Mouse (Mus musculus): Measurements from ENCODE around the gene C1ql1. TPM values are rescaled to one million over a fixed set of nuclear protein-coding genes. Genes with fewer than 3 reads are reported as not detected.
A peak's percentile ranks its signal among the peaks of the same experiment; 100 is the strongest.

The C1ql1 gene
- total and polyA plus RNA-seq, 2 experiments from 2014 or later, result 18.9 to 61.0 TPM

- H3K4me2 ChIP-seq (ENCODE audit: low read depth, low read length), result no peak overlapping the region
- ATAC-seq, result no peak
- WGBS, result 73% methylated on average over 4 of the region's 4 CpGs
Measured at GRCm38 (mm10) chr11:102918077-102918476, 28.4 kb downstream of the C1ql1 start.

GRCm38 (mm10) chr11:102915380-102915779 is 31.1 kb downstream of the C1ql1 start:
- H3K9ac ChIP-seq (replicated peaks; ENCODE audit: low read length), result no peak overlapping the region
- no peaks in the 10 kb centered on the region for H3K4me1 ChIP-seq (ENCODE audit: insufficient read depth, low read length)
- H3K36me3 ChIP-seq (ENCODE audit: insufficient read depth, low read length), result no peaks in the 10 kb centered on the region
- DNase-seq (ENCODE audit: low spot score) (no peak), ATAC-seq (no peak)
- no peak overlapping the region for H3K4me2 ChIP-seq (ENCODE audit: low read depth, low read length)
- no peaks in the 10 kb centered on the region for H3K27me3 ChIP-seq (ENCODE audit: insufficient read depth, low read length)
- no peak overlapping the region for H3K4me3 ChIP-seq (ENCODE audit: low read length)
- no peak overlapping the region for H3K27ac ChIP-seq
- no peak for TF ChIP-seq CTCF (IDR thresholded peaks at IDR 0.05; ENCODE audit: low read depth)
- 89% methylated on average over 9 of the region's 9 CpGs for WGBS
- no peaks in the 10 kb centered on the region for H3K9me3 ChIP-seq (ENCODE audit: low read length)

More at GRCm38 (mm10) chr11:102918077-102918476, 28.4 kb downstream of the C1ql1 start:
- no peak for DNase-seq (ENCODE audit: low spot score)
- no peaks in the 10 kb centered on the region for H3K9me3 ChIP-seq (ENCODE audit: low read length)
- H3K9ac ChIP-seq (replicated peaks; ENCODE audit: low read length), result no peak overlapping the region
- no peaks in the 10 kb centered on the region for H3K4me1 ChIP-seq (ENCODE audit: insufficient read depth, low read length)
- no peak overlapping the region for H3K4me3 ChIP-seq (ENCODE audit: low read length)
- TF ChIP-seq CTCF (IDR thresholded peaks at IDR 0.05; ENCODE audit: low read depth), result no peak
- H3K27ac ChIP-seq, result no peak overlapping the region
- H3K36me3 ChIP-seq (ENCODE audit: insufficient read depth, low read length), result no peaks in the 10 kb centered on the region
- H3K27me3 ChIP-seq (ENCODE audit: insufficient read depth, low read length), result no peaks in the 10 kb centered on the region

- TF ChIP-seq CTCF (IDR thresholded peaks at IDR 0.05; ENCODE audit: low read depth), result no peak
- DNase-seq (ENCODE audit: low spot score) (no peak), ATAC-seq (no peak)
- Histone ChIP-seq H3K9ac (replicated peaks; ENCODE audit: low read length) (no peak overlapping the region), H3K9me3 (ENCODE audit: low read length) (no peaks in the 10 kb centered on the region), H3K4me3 (ENCODE audit: low read length) (no peak overlapping the region), H3K27me3 (ENCODE audit: insufficient read depth, low read length) (no peaks in the 10 kb centered on the region), H3K36me3 (ENCODE audit: insufficient read depth, low read length) (no peaks in the 10 kb centered on the region), H3K27ac (no peak overlapping the region), H3K4me1 (ENCODE audit: insufficient read depth, low read length) (no peaks in the 10 kb centered on the region), H3K4me2 (ENCODE audit: low read depth, low read length) (no peak overlapping the region)
- WGBS, result 42% methylated on average over 7 of the region's 7 CpGs
Measured at GRCm38 (mm10) chr11:102911376-102911775, 35.1 kb downstream of the C1ql1 start.

GRCm38 (mm10) chr11:102903654-102904053 is 42.8 kb downstream of the C1ql1 start:
- no peak for TF ChIP-seq CTCF (IDR thresholded peaks at IDR 0.05; ENCODE audit: low read depth)
- no peaks in the 10 kb centered on the region for H3K36me3 ChIP-seq (ENCODE audit: insufficient read depth, low read length)
- H3K9me3 ChIP-seq (ENCODE audit: low read length), result no peaks in the 10 kb centered on the region
- peaks cover 2% of the 10 kb centered on the region; the same call in 1 of the 2 replicates for H3K4me1 ChIP-seq (ENCODE audit: insufficient read depth, low read length)
- ATAC-seq (no peak), DNase-seq (ENCODE audit: low spot score) (no peak)
- no peak overlapping the region for H3K9ac ChIP-seq (replicated peaks; ENCODE audit: low read length)
- no peak overlapping the region for H3K27ac ChIP-seq
- H3K4me2 ChIP-seq (ENCODE audit: low read depth, low read length), result no peak overlapping the region
- 76% methylated on average over 7 of the region's 7 CpGs for WGBS
- no peaks in the 10 kb centered on the region for H3K27me3 ChIP-seq (ENCODE audit: insufficient read depth, low read length)
- H3K4me3 ChIP-seq (ENCODE audit: low read length), result no peak overlapping the region

GRCm38 (mm10) chr11:102902107-102902506 is 44.4 kb downstream of the C1ql1 start:
- Histone ChIP-seq H3K4me1 (ENCODE audit: insufficient read depth, low read length) (peaks cover 7% of the 10 kb centered on the region; the same call in 1 of the 2 replicates), H3K4me3 (ENCODE audit: low read length) (no peak overlapping the region), H3K27ac (no peak overlapping the region), H3K36me3 (ENCODE audit: insufficient read depth, low read length) (no peaks in the 10 kb centered on the region), H3K27me3 (ENCODE audit: insufficient read depth, low read length) (no peaks in the 10 kb centered on the region), H3K9me3 (ENCODE audit: low read length) (no peaks in the 10 kb centered on the region), H3K4me2 (ENCODE audit: low read depth, low read length) (no peak overlapping the region), H3K9ac (replicated peaks; ENCODE audit: low read length) (no peak overlapping the region)
- ATAC-seq (no peak), DNase-seq (ENCODE audit: low spot score) (no peak)
- WGBS, result 84% methylated on average over 5 of the region's 5 CpGs
- no peak for TF ChIP-seq CTCF (IDR thresholded peaks at IDR 0.05; ENCODE audit: low read depth)

- Histone ChIP-seq H3K4me3 (ENCODE audit: low read length) (no peak overlapping the region), H3K27ac (no peak overlapping the region), H3K36me3 (ENCODE audit: insufficient read depth, low read length) (no peaks in the 10 kb centered on the region), H3K4me1 (ENCODE audit: insufficient read depth, low read length) (peaks cover 7% of the 10 kb centered on the region; the same call in 1 of the 2 replicates), H3K9me3 (ENCODE audit: low read length) (no peaks in the 10 kb centered on the region), H3K9ac (replicated peaks; ENCODE audit: low read length) (no peak overlapping the region), H3K4me2 (ENCODE audit: low read depth, low read length) (0 out of 2 replicates have a peak overlapping the region, but pooled peaks have one; percentile 19), H3K27me3 (ENCODE audit: insufficient read depth, low read length) (no peaks in the 10 kb centered on the region)
- ATAC-seq (no peak), DNase-seq (ENCODE audit: low spot score) (no peak)
- TF ChIP-seq CTCF (IDR thresholded peaks at IDR 0.05; ENCODE audit: low read depth), result no peak
- 43% methylated on average over 4 of the region's 4 CpGs for WGBS
Measured at GRCm38 (mm10) chr11:102901199-102901598, 45.3 kb downstream of the C1ql1 start.

GRCm38 (mm10) chr11:102900763-102901162 is 45.7 kb downstream of the C1ql1 start, which contains the start of gene Gfap:
TSS of gene Gfap (minus strand) at chr11:102900912.
- peaks cover 7% of the 10 kb centered on the region; the same call in 1 of the 2 replicates for H3K4me1 ChIP-seq (ENCODE audit: insufficient read depth, low read length)

More at GRCm38 (mm10) chr11:102900763-102901162, 45.7 kb downstream of the C1ql1 start, which contains the start of gene Gfap:
- no peak within 1 kb of the TSS for H3K9ac ChIP-seq (replicated peaks; ENCODE audit: low read length)
- no peak within 1 kb of the TSS for H3K4me3 ChIP-seq (ENCODE audit: low read length)
- ATAC-seq (peak; percentile 46; the same call in 1 of the 2 replicates), DNase-seq (ENCODE audit: low spot score) (peak; percentile 93)
- TF ChIP-seq CTCF (IDR thresholded peaks at IDR 0.05; ENCODE audit: low read depth), result peak; percentile 100
- H3K36me3 ChIP-seq (ENCODE audit: insufficient read depth, low read length), result no peaks in the 10 kb centered on the region
- H3K4me2 ChIP-seq (ENCODE audit: low read depth, low read length), result 0 out of 2 replicates have a peak within 1 kb of the TSS, but pooled peaks have one; percentile 19
- H3K27ac ChIP-seq, result peak within 1 kb of the TSS; percentile 32; the same call in 1 of the 2 replicates
- WGBS, result 13% methylated on average over 7 of the region's 7 CpGs
- H3K9me3 ChIP-seq (ENCODE audit: low read length), result no peaks in the 10 kb centered on the region
- no peaks in the 10 kb centered on the region for H3K27me3 ChIP-seq (ENCODE audit: insufficient read depth, low read length)
